ENCODE assay signal across 27 mouse cellular contexts in the genomic region with DNA sequence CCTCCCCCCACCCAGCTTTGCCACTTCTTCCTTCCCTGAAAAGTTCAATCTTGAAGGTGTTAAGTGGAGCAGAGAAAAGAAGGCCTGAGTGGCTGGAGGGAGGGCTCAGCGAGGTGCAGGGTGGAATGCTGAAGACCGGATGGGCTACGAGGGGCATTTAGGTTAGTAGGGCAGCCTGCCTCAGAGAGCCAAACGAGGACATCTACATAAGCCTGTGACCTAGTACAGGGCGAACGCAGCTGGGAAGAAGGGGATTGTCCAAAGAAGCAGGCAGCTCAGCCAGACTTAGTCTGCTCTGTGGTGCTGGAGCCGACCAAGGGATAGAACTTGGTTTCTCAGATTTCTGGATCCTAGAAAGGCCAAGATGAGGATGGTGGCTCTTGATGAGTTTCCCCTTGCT. TPM values are rescaled to one million over a fixed set of nuclear protein-coding genes. Genes with fewer than 3 reads are reported as not detected.
A peak's percentile ranks its signal among the peaks of the same experiment; 100 is the strongest.
DNase-seq lines count a peak whose midpoint lies in the region; ATAC-seq and TF ChIP-seq lines count a peak whose summit lies in the region.
"Had no signal": no experiment of that assay in that cellular context is flagged by ENCODE, and none has a peak within 500 bp of the region (broad histone marks: within the 10 kb centered on the region; RNA-seq: fewer than 3 reads in every experiment).

No protein-coding gene starts in this region.

- intact Hi-C loops in heart, adult 2 months (cut with DNase I), result no loop called here

- no peak for TF ChIP-seq EP300 in heart, adult 2 months (IDR thresholded peaks at IDR 0.05; ENCODE audit: insufficient read depth, low read depth, low read length)

- no peaks in the 10 kb centered on the region for H3K36me3 ChIP-seq in heart, adult 2 months (ENCODE audit: control insufficient read depth, insufficient read depth, low read length)
- H3K36me3 ChIP-seq: embryonic facial prominence, embryonic 10.5 days; embryonic facial prominence, embryonic 12.5 days; forebrain, embryonic 15.5 days; G1E had no signal

- ATAC-seq in activated CD4-positive, CD25-positive, alpha-beta regulatory T cell, adult 4 months, result no peak
- ATAC-seq: CD4-positive, CD25-positive, alpha-beta regulatory T cell, adult 4 months; forebrain, embryonic 13.5 days; forebrain, embryonic 15.5 days; forebrain, postnatal 0 days; Patski had no signal

- peaks cover 2% of the 10 kb centered on the region; the same call in 1 of the 2 replicates for H3K4me1 ChIP-seq in heart, adult 2 months (ENCODE audit: control insufficient read depth, insufficient read depth, low read length)
- H3K4me1 ChIP-seq: embryonic facial prominence, embryonic 10.5 days; embryonic facial prominence, embryonic 12.5 days; forebrain, embryonic 13.5 days; forebrain, embryonic 15.5 days had no signal

- no peaks in the 10 kb centered on the region for H3K79me2 ChIP-seq in heart, adult 2 months (replicated peaks; ENCODE audit: control insufficient read depth, insufficient read depth, low read length)

- H3K27me3 ChIP-seq in heart, adult 2 months (ENCODE audit: control insufficient read depth, insufficient read depth, low read length), result no peaks in the 10 kb centered on the region
- H3K27me3 ChIP-seq: embryonic facial prominence, embryonic 12.5 days; forebrain, embryonic 13.5 days; forebrain, embryonic 15.5 days; Patski had no signal

- H3K9ac ChIP-seq in heart, adult 2 months (ENCODE audit: low read depth, low read length), result no peak overlapping the region
- H3K9ac ChIP-seq: embryonic facial prominence, embryonic 12.5 days; forebrain, embryonic 13.5 days; forebrain, embryonic 15.5 days; forebrain, postnatal 0 days had no signal

- no peak for TF ChIP-seq POLR2A in heart, adult 2 months (IDR thresholded peaks at IDR 0.05; ENCODE audit: insufficient read depth, low read depth, low read length)

- peak; percentile 8 for DNase-seq in brain, adult 2 months (ENCODE audit: low read depth, low spot score)
- peak; percentile 55 for DNase-seq in retina, embryonic 14.5 days (ENCODE audit: low spot score)
- DNase-seq in retina, postnatal 7 days (ENCODE audit: low read depth, low spot score), result peak; percentile 51
- DNase-seq in heart, adult 2 months, result no peak
- DNase-seq: adrenal gland, adult 2 months; adrenal gland, postnatal 14 days; adrenal gland, postnatal 36 days; B cell, adult 2 months; cerebellum, adult 11 months; cerebellum, adult 18-20 months; cerebellum, adult 8-10 months; cerebellum, adult 9-11 months; cerebellum, postnatal 14 days; cerebellum, postnatal 36 days; forebrain, postnatal 0 days had no signal

- no peak overlapping the region for H3K4me3 ChIP-seq in heart, adult 2 months
- H3K4me3 ChIP-seq: embryonic facial prominence, embryonic 10.5 days; embryonic facial prominence, embryonic 12.5 days; forebrain, embryonic 13.5 days; forebrain, embryonic 15.5 days had no signal

- no peak overlapping the region for H3K27ac ChIP-seq in heart, adult 2 months
- H3K27ac ChIP-seq: embryonic facial prominence, embryonic 10.5 days; embryonic facial prominence, embryonic 12.5 days; forebrain, embryonic 13.5 days; forebrain, embryonic 15.5 days had no signal

- no peak for TF ChIP-seq CTCF in heart, adult 2 months (IDR thresholded peaks at IDR 0.05)

- WGBS in heart, adult 2 months, result 67% methylated on average over 7 of the region's 7 CpGs

RNA-seq across cellular contexts. Expression of a gene that starts 29.6 kb away (rescaled TPM):
- 10 to 100 TPM; 45.6 to 50.6 TPM for polyA plus RNA-seq in activated CD4-positive, CD25-positive, alpha-beta regulatory T cell, adult 4 months (2017; shearing (Covaris generic))
- 10 to 100 TPM; 35.5 to 40.6 TPM for total RNA-seq in heart, adult 2 months (2021)
- 6.6 and 15.2 TPM in 2 replicates for polyA plus RNA-seq in heart, adult 2 months (2012; rRNA removed)

RNA-seq across cellular contexts. Expression of a gene that starts 44.2 kb away (rescaled TPM):
- polyA plus RNA-seq in activated CD4-positive, CD25-positive, alpha-beta regulatory T cell, adult 4 months (2017; shearing (Covaris generic)), result not detected
- total RNA-seq in heart, adult 2 months (2021), result 1 to 10 TPM; 2.4 to 2.6 TPM
- polyA plus RNA-seq in heart, adult 2 months (2012; rRNA removed), result 7.9 and 9.2 TPM in 2 replicates
- total RNA-seq: adrenal gland, postnatal 14 days; adrenal gland, postnatal 36 days; CH12.LX had no signal
- polyA plus RNA-seq: brain, embryonic 14.5 days; CD4-positive, CD25-positive, alpha-beta regulatory T cell, adult 4 months; cortical plate, adult 2 months; forebrain, embryonic 13.5 days; forebrain, embryonic 15.5 days; G1E; Patski had no signal

RNA-seq across cellular contexts. Expression of a gene that starts 55.7 kb away (rescaled TPM):
- not detected for polyA plus RNA-seq in activated CD4-positive, CD25-positive, alpha-beta regulatory T cell, adult 4 months (2017; shearing (Covaris generic))
- total RNA-seq in heart, adult 2 months (2021), result 1,000 to 10,000 TPM in 1 of 2 experiments, 100 to 1,000 TPM in 1; 940 to 1,084 TPM
- polyA plus RNA-seq in heart, adult 2 months (2012; rRNA removed), result 1,077 and 1,138 TPM in 2 replicates
- polyA plus RNA-seq: CD4-positive, CD25-positive, alpha-beta regulatory T cell, adult 4 months; embryonic facial prominence, embryonic 10.5 days; forebrain, embryonic 11.5 days; G1E had no signal

Comparison
In these comparisons a context has a peak if more than half of its experiments do, and no peak if none do; other contexts are left out.
1. DNase-seq: peak in brain, adult 2 months (single experiment), retina, embryonic 14.5 days (single experiment) and retina, postnatal 7 days (single experiment); none in heart, adult 2 months (0 of 2).
2. RNA of a gene that starts 55.7 kb away (polyA plus RNA-seq): 1,077 to 1,138 TPM in heart, adult 2 months; not detected in activated CD4-positive, CD25-positive, alpha-beta regulatory T cell, adult 4 months; every median in the first group is over 1,000 times any median in the second.